Mouse (Mus musculus): ENCODE measurements around the gene Fxyd7.

Fxyd7 gene

DNA sequence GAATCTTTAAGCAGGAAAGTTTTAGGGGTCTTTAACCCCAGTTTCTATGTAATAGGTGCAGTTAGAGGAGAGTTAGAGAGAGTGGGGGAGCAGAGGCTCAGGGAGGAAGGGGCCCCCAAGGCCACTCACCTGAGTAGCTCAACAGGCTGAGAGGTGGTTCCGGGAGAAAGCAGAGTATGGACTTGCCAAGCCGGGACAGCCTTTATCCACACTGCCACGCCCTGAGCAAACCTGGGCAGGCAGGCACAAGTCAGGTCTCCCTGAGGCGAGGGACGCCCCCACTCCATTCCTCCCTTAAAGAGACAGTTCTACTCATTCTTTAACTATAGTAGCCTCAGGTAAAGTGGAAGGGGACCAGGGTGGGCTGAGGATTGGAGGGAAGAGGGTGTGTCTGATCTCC lies 25.2 kb upstream of the Fxyd7 start, which contains the start of gene Fxyd3:
Gene Fxyd3, minus strand, starts transcription at position 213 of the 400 bp plus-strand sequence.
- DNase-seq (ENCODE audit: low read depth, low spot score), result no peak

DNA sequence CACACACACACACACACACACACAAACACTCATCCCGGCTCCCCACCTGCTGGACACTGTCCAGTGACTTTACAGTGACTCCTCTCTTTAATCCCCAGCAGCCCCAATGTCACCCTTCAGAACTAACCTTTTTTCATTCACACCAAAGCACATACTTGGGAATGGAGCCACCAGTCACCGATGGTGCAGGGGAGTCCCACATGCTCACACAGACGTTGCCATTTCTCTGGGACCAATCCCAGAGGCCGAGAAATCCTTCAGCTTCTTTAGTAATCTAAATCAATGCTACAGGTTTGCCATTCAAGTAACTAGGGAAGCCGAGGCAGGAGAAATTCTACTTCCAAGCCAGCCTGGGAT lies 23.4 kb upstream of the Fxyd7 start:
- no peak for DNase-seq (ENCODE audit: low read depth, low spot score)

DNA sequence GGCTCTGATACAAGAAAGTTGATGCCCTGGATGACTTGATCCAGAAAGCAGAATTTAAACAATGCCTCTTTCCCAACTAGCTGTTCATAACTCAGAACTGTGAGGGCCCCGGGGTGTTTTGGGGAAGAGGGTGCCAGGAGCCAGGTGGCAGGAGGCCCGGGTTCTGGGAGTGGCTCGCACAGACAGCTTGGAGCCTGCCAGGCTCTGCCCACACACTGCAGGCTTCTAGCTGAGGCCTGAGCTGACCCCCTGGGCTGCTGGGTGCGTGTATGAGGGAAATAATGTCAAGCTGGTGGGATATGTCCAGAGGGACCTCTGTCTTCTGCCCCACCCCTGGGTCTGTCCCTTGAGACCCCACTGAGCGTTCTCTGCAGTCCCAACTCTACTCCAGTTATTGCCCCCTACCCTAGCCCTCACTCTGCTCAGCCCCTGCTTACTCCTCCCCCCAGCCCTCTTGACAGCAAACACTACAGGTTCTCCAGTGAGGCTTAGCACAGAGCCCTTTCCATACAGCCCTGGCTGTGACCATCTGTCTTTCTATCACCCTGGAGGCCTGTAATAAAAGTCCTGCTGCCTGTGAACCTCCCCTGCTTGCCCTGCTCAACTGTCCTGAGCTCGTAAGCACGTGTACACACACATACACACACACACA lies 22.9 kb upstream of the Fxyd7 start:
- no peak for DNase-seq (ENCODE audit: low read depth, low spot score)

DNA sequence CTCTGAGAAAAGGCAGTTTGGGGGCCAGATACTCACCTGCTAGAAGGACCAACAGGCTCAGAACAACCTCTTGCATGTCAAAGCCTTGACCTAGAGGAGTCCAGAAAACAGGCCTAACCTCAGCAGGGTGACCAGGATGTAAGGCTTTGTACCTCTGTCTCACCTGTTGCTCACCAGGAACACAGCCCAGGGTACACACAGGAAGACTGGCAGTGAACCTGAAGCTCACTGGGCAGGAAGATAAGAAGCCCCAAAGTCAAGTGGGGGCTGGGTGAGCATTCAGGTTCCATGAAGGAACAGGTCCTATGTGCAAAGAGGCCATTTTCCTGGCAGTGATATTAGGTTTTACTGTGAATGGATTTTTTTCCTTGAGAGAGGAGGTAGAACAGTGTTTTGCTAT lies 22.3 kb upstream of the Fxyd7 start:
- DNase-seq (ENCODE audit: low read depth, low spot score), result no peak

DNA sequence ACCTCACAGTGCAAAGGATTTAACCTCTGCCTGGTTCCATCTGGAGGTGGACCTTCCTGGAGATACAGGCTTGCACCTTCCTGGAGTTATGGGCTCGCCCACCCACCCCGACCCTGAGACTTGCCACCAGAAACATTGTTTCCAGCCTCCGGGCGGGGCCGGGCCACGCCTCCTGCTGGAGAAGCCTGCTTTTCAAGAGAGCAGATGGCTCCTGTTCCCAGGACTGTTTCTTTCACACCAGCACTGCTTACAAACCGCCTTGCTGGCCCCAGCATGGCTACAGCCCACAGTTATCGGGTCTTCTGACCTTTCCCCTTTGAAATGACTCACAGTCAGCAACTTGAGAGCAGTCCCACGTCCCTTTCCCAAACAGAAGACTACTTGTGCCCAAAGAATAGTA lies 21.1 kb upstream of the Fxyd7 start:
- DNase-seq (ENCODE audit: low read depth, low spot score), result no peak

DNA sequence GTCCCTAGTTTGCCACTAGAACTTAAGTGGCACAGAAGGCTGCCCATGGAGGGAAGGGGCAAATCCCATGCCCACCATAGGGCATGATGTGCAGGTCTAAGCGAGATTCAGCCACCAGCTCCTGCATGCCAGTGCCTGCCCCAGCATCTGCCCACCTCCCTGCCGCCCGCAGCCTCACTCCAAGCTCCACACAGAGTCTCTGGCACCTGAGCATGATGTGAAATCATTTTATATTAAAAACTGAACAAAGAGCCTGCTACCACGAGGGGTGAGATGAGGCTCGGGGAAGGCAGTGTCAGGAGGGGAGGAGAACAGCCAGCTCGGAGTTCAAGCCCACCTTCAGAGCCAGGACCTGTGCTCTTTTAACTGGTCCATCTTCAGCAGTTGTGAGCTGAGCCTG lies 19.1 kb upstream of the Fxyd7 start:
- DNase-seq (ENCODE audit: low read depth, low spot score), result no peak

DNA sequence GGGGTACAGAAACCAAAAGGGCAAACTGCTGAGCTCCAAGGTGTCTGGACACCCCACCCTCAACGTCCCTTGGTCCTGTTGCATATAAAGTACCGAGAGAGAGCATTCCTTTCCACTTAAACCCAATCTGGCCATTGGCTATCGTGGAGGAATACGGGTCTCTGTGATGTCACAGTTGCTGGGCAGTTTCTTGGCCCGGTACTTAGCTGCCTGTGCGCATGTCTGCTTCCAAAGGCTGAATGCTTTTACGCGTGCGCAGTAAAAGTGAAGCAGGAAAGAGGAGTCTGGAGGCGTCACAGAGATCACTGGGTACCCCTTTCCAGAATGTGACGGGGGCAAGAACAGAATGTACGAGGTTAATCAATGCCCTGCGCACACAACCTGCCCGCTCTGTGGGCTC lies 18.2 kb upstream of the Fxyd7 start:
- DNase-seq (ENCODE audit: low read depth, low spot score), result no peak

DNA sequence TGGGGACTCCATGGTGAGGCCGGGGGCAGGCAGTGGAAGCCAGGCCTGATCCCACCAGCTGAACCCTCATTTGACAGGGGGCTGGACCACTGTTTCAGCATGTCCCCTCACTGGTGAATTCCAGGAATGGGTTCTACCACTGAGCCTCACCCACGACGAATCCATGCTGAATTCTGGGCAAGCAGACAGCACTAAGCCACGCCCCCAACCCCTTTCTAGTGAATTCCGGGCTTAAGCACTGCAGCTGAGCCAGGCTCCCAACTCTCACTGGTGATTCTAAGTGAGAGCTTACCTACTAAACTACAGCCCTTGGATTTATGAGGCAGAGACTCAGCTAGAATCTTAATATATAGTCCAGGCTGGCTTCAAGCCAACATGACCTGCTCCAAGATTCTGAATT lies 16.6 kb upstream of the Fxyd7 start:
- no peak for DNase-seq (ENCODE audit: low read depth, low spot score)

DNA sequence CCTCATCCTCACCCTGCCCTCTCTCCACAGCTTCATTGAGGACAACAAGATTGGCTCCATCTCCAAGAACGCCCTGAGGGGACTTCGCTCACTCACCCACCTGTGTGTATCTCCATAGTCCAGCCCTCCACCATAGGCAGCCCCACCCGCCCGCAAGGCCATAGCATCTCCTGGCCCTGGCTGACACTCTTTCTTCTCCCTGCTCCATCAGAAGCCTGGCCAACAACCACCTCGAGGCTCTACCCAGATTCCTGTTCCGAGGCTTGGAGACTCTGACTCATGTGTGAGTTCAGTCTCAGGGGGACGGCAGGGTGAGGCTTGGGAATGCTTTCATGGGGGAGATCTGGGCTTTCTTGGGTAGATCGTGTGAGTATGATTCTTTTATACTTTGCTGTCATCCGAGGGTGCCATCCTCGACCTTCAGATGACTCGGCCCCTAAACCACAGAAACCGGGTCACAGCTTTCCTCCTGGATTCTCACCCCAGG lies 11.8 kb upstream of the Fxyd7 start:
- DNase-seq (ENCODE audit: low read depth, low spot score), result no peak

DNA sequence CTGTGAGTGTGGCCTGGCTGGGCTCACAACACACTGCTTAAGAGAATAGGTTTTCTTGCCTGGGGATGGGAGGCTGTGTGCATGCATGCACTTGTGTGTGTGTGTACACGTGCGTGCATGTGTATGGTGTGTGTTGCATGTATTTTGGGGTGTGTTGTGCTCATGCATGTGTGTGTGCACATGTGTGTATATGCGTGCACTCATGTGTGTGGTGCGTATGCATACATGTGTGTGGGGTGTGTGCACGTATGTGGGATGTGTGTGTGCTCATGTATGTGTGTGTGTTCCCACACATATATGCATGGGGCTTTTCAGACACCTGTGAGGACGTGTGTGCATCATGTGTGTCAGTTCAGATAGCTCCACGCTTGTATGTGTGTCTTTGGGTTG lies 9.3 kb upstream of the Fxyd7 start:
- DNase-seq (ENCODE audit: low read depth, low spot score), result no peak

DNA sequence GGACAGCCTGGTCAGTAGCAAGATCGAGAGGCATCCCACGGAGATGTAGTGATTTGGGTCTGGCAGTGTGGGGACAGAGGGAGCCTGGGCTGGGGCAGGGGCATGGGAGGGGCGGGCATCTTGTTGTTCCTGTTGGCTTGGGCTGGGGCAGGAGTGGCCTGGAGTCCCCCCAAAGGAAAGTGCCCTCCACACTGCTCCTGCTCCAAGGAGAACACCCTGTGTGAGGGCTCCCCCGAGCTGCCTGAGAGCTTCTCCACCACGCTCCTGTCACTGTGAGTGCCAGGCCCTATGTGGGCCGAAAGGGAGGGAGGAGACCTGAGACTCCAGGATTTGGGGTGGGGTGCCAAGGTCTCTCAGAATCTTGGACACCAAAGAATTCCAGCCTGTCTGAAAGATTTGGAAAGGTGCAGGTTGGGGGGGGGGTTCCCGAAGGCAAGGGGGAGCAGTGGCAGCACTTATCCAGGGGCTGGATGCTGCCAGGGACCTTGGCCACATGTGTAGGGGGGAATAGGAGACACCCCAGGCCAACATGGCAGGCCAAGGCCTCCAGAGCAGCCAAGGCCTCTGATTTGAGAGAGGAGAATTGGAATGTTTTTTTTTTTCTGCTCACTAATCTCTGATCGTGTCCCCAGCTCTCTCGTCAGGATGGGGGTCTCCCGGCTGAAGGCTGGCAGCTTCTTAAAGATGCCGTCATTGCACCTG lies 8.8 kb upstream of the Fxyd7 start:
- no peak for DNase-seq (ENCODE audit: low read depth, low spot score)

DNA sequence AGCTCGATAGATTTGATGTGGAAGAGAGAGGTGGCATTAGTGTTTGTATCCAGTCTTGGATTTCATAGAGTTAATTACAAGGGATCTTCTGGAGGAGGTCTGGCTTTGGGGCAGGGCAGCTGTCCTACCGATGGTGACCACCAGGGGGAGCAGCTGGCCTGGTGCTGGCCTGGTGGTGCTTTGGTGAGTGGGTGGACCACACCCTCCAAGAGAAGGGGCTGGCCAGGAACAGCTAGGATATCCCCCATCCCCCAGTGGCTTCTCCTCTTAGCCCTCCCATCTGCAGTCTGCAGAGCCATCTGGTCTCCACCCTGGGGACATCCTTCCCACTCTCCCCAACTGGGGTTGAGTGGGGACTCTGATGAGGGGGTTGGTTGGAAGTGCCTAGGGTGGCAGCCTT lies 7.8 kb upstream of the Fxyd7 start, which contains the start of gene Lgi4:
Gene Lgi4, plus strand, starts transcription at position 235 of the 400 bp plus-strand sequence.
- DNase-seq (ENCODE audit: low read depth, low spot score), result peak; percentile 71

DNA sequence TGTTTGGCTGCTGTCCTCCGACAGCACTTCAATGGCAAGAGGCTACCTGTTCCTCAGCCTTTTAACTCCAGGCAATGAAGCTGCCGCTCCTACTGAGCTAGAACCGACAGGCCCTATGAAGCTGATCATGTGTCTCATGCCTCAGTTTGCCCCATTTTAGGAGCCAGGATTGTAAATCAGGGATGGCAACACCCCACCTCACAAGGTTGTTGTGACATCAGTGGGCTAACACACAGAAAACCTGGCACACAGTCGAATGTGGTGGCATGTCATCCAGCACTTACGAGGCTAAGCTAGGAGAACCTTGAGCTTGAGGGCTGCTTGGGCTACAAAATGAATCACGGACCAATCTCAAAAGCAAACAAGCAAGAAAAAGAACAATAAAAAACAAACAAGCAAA lies 6.9 kb upstream of the Fxyd7 start:
- no peak for DNase-seq (ENCODE audit: low read depth, low spot score)

DNA sequence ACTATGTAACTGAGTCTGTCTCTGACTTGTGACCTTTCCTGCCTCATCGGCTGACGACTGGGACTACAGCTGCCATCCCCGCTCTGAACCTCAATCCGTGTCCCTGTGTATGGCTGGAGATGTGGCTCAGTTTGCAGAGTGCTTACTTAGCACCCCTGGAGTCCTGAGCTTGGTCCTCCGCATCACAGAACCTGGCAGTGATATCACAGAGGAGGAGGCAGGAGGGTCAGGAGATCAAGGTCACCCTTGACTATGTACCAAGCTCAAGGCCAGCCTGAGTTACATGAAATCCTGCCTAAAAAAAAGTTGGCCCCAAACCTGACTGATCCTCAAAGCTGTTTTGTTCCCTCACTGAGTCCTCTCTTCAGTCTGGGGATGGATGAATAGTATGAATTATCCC lies 6.5 kb upstream of the Fxyd7 start:
- no peak for DNase-seq (ENCODE audit: low read depth, low spot score)

DNA sequence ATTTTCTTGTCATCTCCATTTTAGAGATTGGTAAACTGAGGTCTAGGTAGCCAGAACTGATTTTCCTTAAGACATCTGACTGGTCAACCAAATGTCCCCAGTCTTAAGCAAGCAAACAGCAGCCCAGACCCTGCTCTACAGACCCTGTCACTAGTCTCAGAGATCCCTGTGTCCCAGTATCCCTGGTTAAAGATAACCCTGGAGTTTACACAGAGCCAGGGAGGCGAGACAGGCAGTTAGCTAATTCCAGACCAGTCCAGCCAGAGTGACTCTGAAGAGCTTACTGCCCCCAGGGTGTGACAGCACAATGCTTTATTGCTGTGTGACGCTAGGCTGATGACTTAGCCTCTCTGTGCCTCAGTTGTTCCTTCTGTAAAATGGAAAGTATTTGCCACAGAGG lies 5.8 kb upstream of the Fxyd7 start, which contains the start of gene Fxyd1:
Gene Fxyd1, minus strand, starts transcription at position 129 of the 400 bp plus-strand sequence.
- DNase-seq (ENCODE audit: low read depth, low spot score), result no peak

DNA sequence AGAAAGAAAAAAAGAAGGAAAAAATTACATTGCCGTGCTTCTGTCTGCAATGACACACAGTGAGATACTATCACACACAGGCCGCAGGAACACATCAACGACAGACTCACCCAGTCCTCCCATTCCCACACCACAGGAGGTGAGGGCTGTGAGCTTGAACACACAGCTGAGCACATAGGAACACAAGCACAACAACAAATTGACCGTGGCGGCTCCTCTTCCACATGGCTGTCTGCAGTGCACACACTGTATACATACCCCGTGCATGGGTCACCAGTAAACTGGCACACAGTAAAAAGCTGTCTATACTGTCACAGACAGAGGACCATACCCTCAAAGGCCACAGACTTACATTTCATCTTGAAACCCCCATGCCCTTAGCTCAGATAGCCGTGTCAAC lies 5.2 kb upstream of the Fxyd7 start:
- no peak for DNase-seq (ENCODE audit: low read depth, low spot score)

DNA sequence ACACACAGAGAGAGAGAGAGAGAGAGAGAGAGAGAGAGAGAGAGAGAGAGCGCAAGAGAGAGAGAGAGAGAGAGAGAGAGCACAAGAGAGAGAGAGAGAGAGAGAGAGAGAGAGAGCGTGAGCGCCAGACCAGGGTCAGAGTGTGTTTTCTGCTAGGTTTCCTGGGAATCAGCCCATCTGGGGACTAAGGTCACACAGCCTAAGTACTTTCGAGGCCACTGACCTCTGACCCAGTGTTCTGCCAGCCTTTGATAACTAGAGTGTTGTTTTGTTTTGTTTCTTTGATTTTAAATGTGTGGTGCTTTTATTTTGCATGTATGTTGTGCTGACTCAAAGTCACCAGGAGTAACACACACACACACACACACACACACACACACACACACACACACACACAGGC lies 4.6 kb upstream of the Fxyd7 start:
- no peak for DNase-seq (ENCODE audit: low read depth, low spot score)

DNA sequence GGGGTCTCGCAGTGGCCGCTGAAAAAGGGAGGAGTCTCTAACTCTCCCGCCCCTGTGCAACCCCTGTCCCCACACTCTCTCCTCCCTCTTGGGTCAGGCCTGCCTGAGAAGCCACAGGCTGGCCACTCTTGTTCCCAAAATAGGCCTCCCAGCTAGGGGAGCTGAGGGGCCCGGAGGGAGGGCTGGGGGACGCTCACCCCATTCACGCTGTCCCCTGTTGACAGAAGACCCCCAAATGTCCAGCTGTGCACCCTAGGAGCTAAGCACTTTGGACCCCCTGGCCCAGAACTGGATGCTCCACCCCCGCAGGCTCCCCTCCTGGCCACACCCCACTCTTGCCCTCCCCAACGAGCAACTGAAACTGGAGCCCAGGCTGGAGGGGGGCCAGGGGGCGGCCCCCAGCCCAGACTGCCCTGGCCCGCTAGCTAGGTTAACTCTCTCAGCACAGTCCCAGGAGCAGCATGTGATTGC lies 4.1 kb upstream of the Fxyd7 start:
- no peak for DNase-seq (ENCODE audit: low read depth, low spot score)

DNA sequence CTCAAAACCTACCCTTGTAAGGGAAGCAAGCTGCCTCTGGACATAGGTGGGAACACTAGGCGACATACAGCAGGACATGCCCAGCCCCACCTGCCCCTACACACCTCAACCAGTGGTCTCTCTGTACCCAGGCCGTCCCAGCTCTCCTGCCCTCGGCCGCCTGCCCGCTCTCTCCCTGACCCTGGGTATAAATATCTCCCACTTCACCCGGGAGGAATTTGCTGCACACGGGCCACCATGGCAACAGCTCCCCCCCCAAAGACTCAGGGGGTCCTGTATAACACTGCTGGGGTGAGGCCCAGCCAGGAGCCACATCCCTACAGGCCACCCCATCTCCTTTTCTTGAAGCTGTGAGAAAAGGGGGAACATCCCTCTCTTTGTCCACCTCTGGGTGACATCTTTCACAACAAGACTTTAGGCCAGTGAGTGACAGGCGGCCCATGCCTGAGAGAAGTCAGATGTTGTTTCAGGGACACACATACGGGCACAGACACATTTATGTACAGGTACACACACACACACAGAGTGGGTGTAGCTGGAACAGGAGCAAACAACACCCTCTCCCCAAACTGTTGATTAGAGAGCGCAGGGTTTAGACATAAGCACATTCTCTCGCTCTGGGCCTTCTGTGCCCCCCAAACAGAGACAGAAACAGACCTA lies 3.5 kb upstream of the Fxyd7 start:
- no peak for DNase-seq (ENCODE audit: low read depth, low spot score)

DNA sequence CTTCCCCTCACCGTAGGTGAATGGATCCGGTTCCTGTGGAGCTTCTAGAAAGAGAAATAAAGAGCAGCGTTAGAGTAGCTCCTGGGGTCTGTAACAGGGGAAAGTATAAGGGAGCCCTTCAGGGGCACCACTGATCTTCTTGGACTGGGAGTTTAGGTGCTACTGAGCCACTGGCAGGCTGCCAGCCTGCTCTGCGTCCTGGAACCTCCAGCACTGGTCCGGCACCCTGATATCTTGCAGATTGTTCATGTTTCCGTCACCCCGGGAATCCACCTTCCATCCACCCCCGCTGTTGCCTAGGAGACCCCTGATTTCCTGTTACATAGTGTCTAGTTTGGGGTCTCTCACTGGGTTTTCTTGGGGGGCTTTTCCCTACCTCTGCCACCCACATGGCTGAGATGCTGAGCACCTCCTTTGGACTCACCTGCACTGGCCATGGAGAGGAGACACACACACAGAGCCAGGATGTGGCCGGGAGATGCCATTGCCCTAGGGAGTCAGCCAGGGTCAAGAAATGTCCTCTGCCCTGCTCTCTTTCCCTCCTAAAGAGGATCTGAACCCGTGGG lies 2.7 kb upstream of the Fxyd7 start:
- no peak for DNase-seq (ENCODE audit: low read depth, low spot score)

DNA sequence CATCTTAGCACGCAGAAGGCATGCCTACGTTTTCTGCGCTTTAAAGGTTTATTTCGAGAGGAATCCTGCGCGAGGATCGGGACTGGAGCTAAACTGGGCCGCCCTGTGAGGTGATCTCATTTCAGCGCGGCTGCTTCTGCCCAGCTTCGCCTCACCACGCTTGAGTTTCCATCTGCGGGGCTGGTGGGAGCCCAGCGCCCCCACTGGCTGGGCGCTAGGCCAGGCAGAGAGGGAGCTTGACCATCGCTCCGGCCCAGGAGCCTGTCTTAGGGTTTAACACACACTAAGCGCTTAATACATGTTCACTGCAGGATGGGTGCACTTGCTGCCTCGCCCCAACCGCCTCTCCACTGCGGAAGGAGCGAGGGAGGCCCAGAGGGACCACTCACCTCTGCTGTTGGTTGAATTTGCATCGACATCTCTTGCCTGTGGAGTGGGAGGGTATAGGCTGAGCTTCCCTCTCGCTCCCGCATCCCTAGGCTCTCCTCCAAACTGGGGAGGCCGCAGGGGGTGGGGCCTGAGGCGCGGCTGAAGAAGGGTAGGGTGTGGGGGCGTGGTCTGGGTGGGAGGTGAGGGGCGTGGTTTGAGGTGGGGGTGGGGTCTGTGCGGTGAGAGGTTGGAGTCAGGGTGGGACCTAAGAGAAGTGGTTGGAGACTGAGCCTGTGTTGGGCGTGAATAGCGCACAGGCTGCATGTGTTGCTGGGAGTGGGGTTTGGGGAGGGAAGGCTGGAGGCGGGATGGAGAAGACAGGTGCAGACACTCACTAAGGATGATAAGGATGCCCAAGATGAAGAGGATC lies 1.6 kb upstream of the Fxyd7 start:
- peak; percentile 51 for DNase-seq (ENCODE audit: low read depth, low spot score)

DNA sequence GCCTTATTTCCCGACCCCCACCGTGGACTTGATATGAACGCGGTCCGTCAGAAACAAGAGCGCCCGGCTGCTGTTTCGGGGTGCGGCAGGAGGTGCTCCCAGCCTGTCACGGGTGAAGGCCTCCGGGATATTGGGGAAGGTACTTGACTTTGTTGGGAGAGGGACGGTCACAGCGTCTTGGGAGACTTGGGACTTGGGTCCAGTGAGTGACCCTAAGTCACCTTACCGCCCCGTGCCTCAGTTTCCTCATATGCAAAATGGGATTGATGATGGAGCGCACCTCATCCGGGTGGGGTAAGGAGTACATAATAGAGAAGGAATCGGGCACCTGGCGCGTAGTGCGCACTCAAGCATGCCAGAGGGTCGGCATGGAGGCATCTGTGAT lies 976 bp upstream of the Fxyd7 start:
- DNase-seq (ENCODE audit: low read depth, low spot score), result no peak
